Mouse (Mus musculus): ENCODE data around the gene Klhl22.

- TF ChIP-seq POLR2A (IDR thresholded peaks at IDR 0.05; ENCODE audit: low read depth, low read length) (no peak), CTCF (conservative IDR thresholded peaks at IDR 0.05; ENCODE audit: insufficient read depth, insufficient read length, low read depth, low read length) (no peak)
Measured at GRCm38 (mm10) chr16:17732431-17732830, 27.0 kb upstream of the Klhl22 start.
